Mouse (Mus musculus) embryonic fibroblast, embryonic 13.5 days (primary cell): ENCODE measurements around the gene Mlycd. TPM values are rescaled to one million over a fixed set of nuclear protein-coding genes. Genes with fewer than 3 reads are reported as not detected.
"Not testable (repeated sequence)": the region's sequence is repeated elsewhere in the genome, so short reads cannot be mapped to it uniquely, and the experiment has no call there.

Experiments
- H3K27ac ChIP-seq: 2 replicates; pipeline ENCODE4 v1.5.1; 2012; ENCODE audit warnings: low read length, control low read depth, inconsistent platforms; ENCODE audit not compliant: insufficient read depth
- H3K4me1 ChIP-seq: 2 replicates; pipeline ENCODE4 v1.6.1; 2011; ENCODE audit warnings: low read length; ENCODE audit not compliant: control insufficient read depth, insufficient read depth
- H3K4me3 ChIP-seq: 2 replicates; pipeline ENCODE4 v1.5.1; 2011; ENCODE audit warnings: mild to moderate bottlenecking, control low read depth, low read length; ENCODE audit not compliant: insufficient read depth
- CTCF ChIP-seq: IDR thresholded peaks from 2 replicates; pipeline ENCODE4 v1.5.1; 2011; ENCODE audit warnings: mild to moderate bottlenecking, control low read depth, low read length, moderate library complexity, borderline replicate concordance; ENCODE audit not compliant: insufficient read depth
- POLR2A ChIP-seq: IDR thresholded peaks from 2 replicates; pipeline ENCODE4 v1.6.1; 2011; ENCODE audit warnings: low read depth, mild to moderate bottlenecking, control low read depth, low read length, moderate library complexity
- polyA plus RNA-seq: library from polyadenylated mRNA; stranded (reverse); fragments of >200 nt; gene quantifications from 2 replicates; pipeline ENCODE4 v1.2.4, GENCODE M21; 2011; ENCODE audit warnings: low read depth; ENCODE audit not compliant: missing spikeins, insufficient read length

Mlycd gene
- 5.6 and 7.1 TPM in 2 replicates for polyA plus RNA-seq

DNA sequence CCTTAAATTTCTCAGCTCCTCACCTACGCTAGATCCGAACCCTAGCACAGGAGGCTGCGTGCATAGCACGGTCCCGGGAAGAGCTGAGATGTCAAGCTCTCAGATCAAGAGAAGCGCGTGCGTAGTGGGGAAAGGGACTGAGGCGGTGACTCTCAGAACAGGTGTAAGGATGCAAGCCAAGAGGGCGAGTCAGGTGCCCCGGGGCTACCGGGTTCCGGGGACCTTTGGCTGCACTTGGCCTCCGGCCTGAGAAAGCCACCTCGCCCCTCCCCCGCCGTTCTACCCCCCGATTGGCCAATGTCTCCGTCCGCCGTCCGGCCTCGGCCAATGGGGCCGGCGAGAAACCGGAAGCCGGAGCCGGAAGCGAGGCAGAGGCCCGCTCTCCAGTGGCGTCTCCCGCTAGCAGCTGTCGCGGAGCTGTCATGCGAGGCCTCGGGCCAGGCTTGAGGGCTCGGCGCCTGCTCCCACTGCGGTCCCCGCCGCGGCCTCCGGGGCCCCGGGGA is at the start of gene Mlycd:
Mlycd (plus strand) TSS at position 355 of the 503 bp plus-strand sequence.
- Histone ChIP-seq H3K4me1 (peaks cover 6% of the 10 kb centered on the region), H3K27ac (no peak within 1 kb of the TSS), H3K4me3 (peak within 1 kb of the TSS; percentile 68)
- TF ChIP-seq POLR2A, result peak; percentile 79
- TF ChIP-seq CTCF, result no peak

DNA sequence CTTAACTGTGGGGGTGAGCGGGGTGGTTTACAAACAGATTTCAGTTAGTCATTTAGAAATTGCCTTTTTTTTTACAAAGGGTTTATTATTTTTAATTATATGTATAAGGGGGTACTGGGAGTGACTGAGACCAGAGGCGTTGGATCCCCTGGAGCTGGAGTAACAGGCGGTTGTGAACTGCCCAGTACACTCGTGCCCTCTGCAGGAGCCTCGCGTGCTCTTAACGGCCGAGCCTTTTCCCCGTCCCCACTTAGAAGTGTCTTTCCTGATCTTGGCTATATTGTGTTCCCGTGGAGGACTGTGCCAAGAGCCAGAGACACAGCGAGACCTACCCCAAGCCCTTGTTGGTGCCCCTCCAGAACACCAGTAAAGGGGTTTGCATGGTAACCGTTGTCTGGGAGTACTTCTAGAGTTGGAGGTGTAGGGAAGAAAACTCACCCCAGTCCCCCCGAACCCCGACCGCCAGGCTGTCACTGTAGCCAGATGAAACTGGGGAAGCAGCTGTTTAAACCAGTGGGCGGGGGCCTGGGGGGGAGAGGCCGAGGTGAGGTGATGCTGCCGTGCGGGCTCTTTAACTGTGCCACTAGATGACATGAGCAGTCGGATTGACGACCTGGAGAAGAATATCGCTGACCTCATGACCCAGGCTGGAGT is 49.5 kb upstream of the Mlycd start:
- Histone ChIP-seq H3K4me1 (no peaks in the 10 kb centered on the region), H3K27ac (no peak overlapping the region), H3K4me3 (peak overlapping the region; percentile 91)
- no peak for TF ChIP-seq CTCF
- TF ChIP-seq POLR2A, result no peak

DNA sequence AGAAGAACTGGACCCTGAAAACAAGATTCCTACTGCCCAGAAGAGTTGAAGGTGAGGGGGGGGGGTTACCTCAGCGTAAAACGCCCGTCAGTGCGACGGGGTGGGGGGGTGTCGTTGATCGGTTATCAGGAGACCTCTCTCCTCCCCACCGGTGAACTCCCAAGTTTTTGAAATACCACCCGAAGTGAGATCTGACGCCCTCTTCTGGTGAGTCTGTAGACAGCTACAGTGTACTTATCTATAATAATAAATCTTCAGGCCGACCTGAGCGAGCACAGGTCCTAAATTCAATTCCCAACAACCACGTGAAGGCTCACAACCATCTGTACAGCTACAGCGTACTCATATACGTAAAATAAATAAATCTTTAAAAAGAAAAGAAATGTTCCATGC is 49.0 kb upstream of the Mlycd start:
- H3K4me3 ChIP-seq, result peak overlapping the region; percentile 91; the same call in 1 of the 2 replicates
- TF ChIP-seq CTCF (no peak), POLR2A (no peak)
- no peaks in the 10 kb centered on the region for H3K4me1 ChIP-seq
- no peak overlapping the region for H3K27ac ChIP-seq

DNA sequence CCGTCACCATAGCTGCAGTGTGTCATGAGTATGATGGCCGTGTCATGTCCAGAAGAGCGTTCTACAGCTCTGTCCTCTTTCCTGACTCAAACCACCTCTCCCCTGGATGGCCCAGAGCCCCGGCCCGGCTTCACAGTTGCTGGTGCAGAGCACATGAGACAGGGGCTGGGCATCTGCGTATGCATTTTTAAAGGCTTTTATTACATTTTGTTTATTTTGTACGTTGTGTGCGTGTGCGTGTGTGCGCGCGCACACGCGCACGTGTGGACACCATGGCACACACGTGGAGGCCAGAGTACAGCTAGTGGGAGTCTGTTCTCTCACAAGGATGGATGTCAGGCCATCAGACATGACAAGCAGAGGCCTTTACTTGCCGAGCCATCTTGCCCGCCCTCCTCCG is 43.0 kb upstream of the Mlycd start:
- Histone ChIP-seq H3K4me1 (no peaks in the 10 kb centered on the region), H3K4me3 (no peak overlapping the region), H3K27ac (no peak overlapping the region)
- no peak for TF ChIP-seq CTCF
- TF ChIP-seq POLR2A, result no peak

DNA sequence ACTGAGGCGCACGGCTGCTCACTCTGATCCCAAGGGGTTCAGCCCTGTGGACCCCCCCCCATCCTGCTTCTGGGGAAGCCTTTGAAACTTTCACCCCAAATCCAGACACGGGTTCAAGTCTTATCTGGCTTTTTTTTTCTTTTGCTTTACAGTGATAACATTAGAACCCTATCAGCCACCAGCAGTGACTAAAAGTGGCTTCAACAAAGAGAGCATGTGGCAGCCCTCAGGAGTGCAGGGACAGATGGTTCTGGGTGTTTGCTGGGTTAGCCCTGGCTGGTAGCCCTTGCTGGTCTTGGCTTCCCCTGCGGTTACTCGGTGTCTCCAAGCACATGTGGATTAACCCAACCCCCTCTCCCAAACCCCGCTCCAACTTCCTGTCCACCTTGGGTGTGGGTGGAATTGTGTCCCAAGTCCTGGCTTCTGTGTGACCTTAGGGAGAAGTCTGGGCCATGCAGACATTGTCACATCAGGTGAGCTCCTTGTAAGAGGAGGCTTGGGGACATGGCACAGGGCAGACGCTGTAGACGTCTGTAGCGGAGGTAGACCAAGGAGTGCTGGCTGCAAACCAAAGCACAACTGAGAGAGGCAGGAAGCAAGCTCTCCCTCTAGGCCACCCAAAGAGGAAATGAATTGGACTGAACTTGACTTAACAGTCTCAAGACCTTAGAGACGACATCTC is 41.6 kb upstream of the Mlycd start:
- H3K27ac ChIP-seq, result no peak overlapping the region
- H3K4me3 ChIP-seq, result no peak overlapping the region
- TF ChIP-seq CTCF, result no peak
- no peak for TF ChIP-seq POLR2A
- H3K4me1 ChIP-seq, result no peaks in the 10 kb centered on the region

DNA sequence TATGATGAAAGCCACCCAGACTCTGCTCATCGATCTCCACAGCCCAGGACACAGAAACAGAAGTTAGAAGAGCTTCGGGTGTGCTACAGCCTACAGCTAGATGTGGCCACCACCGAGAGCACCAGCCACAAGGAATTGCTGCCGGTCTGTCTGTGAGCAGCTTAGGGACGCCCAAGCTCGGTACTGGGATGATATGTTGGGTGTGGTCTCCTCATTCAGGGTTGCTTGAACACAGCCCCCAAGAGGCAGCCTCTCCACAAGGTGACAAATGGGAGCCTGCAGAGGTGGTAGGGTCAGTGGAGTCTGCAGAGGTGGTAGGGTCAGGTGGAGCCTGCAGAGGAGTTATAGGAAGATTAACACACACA is 41.0 kb upstream of the Mlycd start:
- TF ChIP-seq CTCF, result no peak
- no peak for TF ChIP-seq POLR2A
- Histone ChIP-seq H3K27ac (no peak overlapping the region), H3K4me3 (no peak overlapping the region), H3K4me1 (no peaks in the 10 kb centered on the region)

DNA sequence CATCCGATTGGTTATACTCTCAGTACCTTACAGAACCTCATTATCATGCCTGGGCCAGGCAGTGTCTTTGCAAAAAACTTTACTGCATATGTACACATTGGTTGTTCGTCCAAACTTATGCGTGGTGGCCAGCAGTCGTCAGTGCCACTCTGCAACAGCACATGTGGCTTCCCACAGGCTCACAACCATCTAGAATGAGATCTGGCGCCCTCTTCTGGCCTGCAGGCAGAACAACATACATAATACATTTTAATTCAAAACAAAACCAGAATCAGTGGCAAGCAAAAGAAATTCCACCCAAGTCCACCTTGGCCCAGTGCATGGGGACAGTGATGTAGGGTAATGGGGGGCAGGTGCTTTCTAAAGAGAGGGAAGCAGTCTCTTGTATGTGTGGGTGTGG is 38.0 kb upstream of the Mlycd start:
- H3K4me3 ChIP-seq, H3K4me1 ChIP-seq, H3K27ac ChIP-seq: not testable (repeated sequence)
- TF ChIP-seq CTCF, result peak; percentile 25; the same call in 1 of the 2 replicates

DNA sequence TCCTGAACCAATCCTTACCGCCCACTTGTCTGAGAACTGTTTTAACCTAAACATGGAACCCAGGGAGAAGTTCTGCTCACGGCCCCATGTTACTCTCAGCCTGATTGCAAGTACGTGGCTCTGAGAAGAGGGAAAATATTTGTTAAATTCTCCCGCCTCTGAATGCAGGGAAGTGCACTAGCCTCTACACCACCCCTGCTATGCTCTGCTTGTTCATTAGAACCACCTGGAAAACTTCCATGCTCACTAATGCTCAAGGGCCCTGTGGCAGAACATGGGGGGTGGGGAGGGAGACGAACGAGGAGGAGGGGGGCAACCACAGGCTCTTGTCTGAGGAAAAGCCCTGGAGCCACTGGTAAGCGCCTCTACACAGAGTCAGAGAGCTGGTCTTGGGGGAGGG is 36.5 kb upstream of the Mlycd start:
- TF ChIP-seq POLR2A (no peak), CTCF (no peak)
- Histone ChIP-seq H3K4me3 (no peak overlapping the region), H3K4me1 (no peaks in the 10 kb centered on the region), H3K27ac (no peak overlapping the region)

DNA sequence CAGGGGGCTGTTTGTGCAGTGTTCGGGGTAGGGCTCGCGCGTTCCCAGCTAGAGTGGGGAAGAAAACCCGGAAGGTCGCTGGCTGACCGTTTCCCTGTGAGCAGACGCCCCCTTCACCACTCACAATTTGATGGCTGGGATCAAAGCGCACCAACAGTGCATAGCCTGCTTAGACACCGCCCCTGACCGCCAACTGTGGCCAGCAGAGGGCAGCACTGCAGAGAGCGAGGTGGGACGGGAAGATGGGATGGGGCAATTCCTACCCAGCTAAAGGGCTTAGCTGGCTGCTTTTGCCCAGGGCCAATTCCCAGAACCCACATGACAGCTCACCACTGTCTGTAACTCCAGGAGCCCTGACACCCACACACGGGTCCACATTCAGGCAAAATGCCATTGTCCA is 35.8 kb upstream of the Mlycd start:
- Histone ChIP-seq H3K4me3 (no peak overlapping the region), H3K27ac (no peak overlapping the region), H3K4me1 (no peaks in the 10 kb centered on the region)
- TF ChIP-seq POLR2A (no peak), CTCF (peak; percentile 94)

DNA sequence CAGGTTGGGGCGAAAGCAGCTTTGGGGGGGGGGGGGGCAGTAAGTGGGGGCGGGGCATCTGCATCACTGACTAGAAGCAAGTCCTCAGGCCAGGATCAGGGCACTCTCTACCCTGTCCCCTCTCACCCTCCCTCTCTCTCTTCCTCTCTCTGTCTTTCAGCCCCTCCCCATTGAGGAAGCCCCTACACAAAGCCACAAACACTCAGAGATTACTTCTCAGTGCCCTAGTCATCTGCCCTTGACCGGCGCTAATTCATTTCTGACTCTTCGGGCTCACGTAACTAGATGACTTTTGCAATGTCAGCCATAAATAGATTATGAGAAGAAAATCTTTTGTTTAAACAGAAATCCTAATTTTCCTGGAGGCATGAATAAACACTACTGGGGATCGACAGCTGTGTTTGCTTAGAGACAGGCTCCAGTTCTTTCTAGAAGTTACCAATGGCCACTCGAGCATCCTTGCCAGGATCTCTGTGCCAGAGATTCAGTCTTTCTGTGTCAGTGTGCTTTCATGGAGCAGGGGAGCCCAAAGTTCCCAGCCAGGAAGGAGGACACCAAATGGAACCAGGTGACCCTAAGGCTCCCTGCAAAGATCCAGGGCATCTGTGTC is 33.9 kb upstream of the Mlycd start:
- Histone ChIP-seq H3K27ac (no peak overlapping the region), H3K4me3 (no peak overlapping the region), H3K4me1 (no peaks in the 10 kb centered on the region)
- no peak for TF ChIP-seq CTCF
- no peak for TF ChIP-seq POLR2A

DNA sequence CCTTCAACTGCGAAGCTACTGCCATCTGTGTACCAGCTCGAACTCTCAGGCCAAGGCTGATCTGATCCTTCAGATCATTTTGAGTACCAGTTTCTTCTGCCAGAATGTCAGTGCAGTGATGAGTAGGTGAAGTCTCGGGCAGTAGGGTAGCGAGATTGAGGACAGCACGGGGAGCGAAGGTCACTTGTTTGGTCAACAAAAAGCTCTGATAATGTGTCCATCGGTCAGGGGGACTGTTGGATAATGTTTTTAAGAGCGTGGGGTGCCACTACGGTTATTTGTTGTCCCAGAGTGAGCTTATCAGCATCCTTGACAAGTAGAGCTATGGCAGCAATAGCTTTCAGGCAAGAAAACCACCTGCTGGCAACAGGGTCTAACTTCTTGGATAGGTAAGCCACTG is 20.0 kb upstream of the Mlycd start:
- H3K27ac ChIP-seq, H3K4me1 ChIP-seq, H3K4me3 ChIP-seq: not testable (repeated sequence)
